Mouse (Mus musculus) MEL (cell line): ENCODE data around the gene Rilpl1. TPM values are rescaled to one million over a fixed set of nuclear protein-coding genes. Genes with fewer than 3 reads are reported as not detected.
"Not testable (repeated sequence)": the region's sequence is repeated elsewhere in the genome, so short reads cannot be mapped to it uniquely, and the experiment has no call there.

Experiments
- DNase-seq: peaks from one replicate; pipeline ENCODE4 v3.0.0; 2011; ENCODE audit warnings: low read depth, low spot score
- H3K27ac ChIP-seq: 2 replicates; pipeline ENCODE4 v1.5.1; 2012; ENCODE audit warnings: low read depth, mild to moderate bottlenecking, control low read depth, low read length, moderate library complexity; ENCODE audit not compliant: control insufficient read depth
- H3K27me3 ChIP-seq, 2 experiments: fragments of 150-350 bp in 1 of 2; sonication (generic) in 1 of 2; 2 replicates each; pipeline ENCODE4 v1.6.1; 2012; ENCODE audit warnings: low read length in 2 of 2, mild to moderate bottlenecking in 2 of 2, improper control_type of control experiment in 1 of 2, moderate library complexity in 1 of 2; ENCODE audit not compliant: insufficient read depth in 2 of 2, control insufficient read depth in 1 of 2
- H3K36me3 ChIP-seq, 2 experiments: 2 replicates each; pipeline ENCODE4 v1.6.1; 2012 to 2014; ENCODE audit warnings: low read length in 2 of 2, improper control_type of control experiment in 1 of 2, inconsistent platforms in 1 of 2, mild to moderate bottlenecking in 1 of 2; ENCODE audit not compliant: insufficient read depth in 2 of 2, control insufficient read depth in 1 of 2
- H3K4me1 ChIP-seq, 2 experiments: fragments of 150-350 bp in 1 of 2; sonication (generic) in 1 of 2; 2 replicates each; pipeline ENCODE4 v1.6.1; 2012; ENCODE audit warnings: low read length in 2 of 2, improper control_type of control experiment in 1 of 2, mild to moderate bottlenecking in 1 of 2; ENCODE audit not compliant: insufficient read depth in 2 of 2, control insufficient read depth in 1 of 2
- H3K4me3 ChIP-seq, 2 experiments: fragments of 150-350 bp in 1 of 2; sonication (generic) in 1 of 2; 2 replicates each; pipeline ENCODE4 v1.5.1; 2012; ENCODE audit warnings: low read depth in 2 of 2, low read length in 2 of 2, mild to moderate bottlenecking in 2 of 2, moderate library complexity in 2 of 2, control low read depth in 1 of 2, improper control_type of control experiment in 1 of 2; ENCODE audit not compliant: control insufficient read depth in 1 of 2, insufficient read depth in 1 of 2
- H3K79me2 ChIP-seq: 2 replicates; pipeline ENCODE4 v1.6.1; 2012; ENCODE audit warnings: mild to moderate bottlenecking, low read length, moderate library complexity; ENCODE audit not compliant: control insufficient read depth, poor library complexity, insufficient read depth
- H3K9ac ChIP-seq: 2 replicates; pipeline ENCODE4 v1.6.1; 2012; ENCODE audit warnings: low read depth, mild to moderate bottlenecking, control low read depth, low read length, moderate library complexity; ENCODE audit not compliant: control insufficient read depth, poor library complexity, severe bottlenecking
- H3K9me3 ChIP-seq: fragments of 150-350 bp; sonication (generic); replicated peaks from 2 replicates; pipeline ENCODE4 v1.6.1; 2012; ENCODE audit warnings: mild to moderate bottlenecking, low read length, improper control_type of control experiment, moderate library complexity; ENCODE audit not compliant: insufficient read depth
- E2F4 ChIP-seq: IDR thresholded peaks from 2 replicates; pipeline ENCODE4 v1.6.1; 2011; ENCODE audit warnings: low read depth, low read length, improper control_type of control experiment, borderline replicate concordance
- ETS1 ChIP-seq: IDR thresholded peaks from 2 replicates; pipeline ENCODE4 v1.6.1; 2012; ENCODE audit warnings: low read depth, mild to moderate bottlenecking, inconsistent platforms, low read length, improper control_type of control experiment, moderate library complexity
- JUND ChIP-seq: IDR thresholded peaks from 2 replicates; pipeline ENCODE4 v1.6.1; 2011; ENCODE audit warnings: low read depth, mild to moderate bottlenecking, improper control_type of control experiment, low read length
- KAT2A ChIP-seq: conservative IDR thresholded peaks from 2 replicates; pipeline ENCODE4 v1.6.1; 2012; ENCODE audit warnings: low read depth, low read length, improper control_type of control experiment, inconsistent platforms
- SIN3A ChIP-seq: IDR thresholded peaks from 2 replicates; pipeline ENCODE4 v1.6.1; 2012; ENCODE audit warnings: low read length, improper control_type of control experiment, inconsistent platforms
- UBTF ChIP-seq: IDR thresholded peaks from 2 replicates; pipeline ENCODE4 v1.6.1; 2012; ENCODE audit warnings: low read depth, mild to moderate bottlenecking, inconsistent platforms, low read length, improper control_type of control experiment, moderate library complexity, borderline replicate concordance; ENCODE audit not compliant: insufficient read depth
- USF1 ChIP-seq: IDR thresholded peaks from 2 replicates; pipeline ENCODE4 v1.6.1; 2014; ENCODE audit warnings: low read depth, mild to moderate bottlenecking, inconsistent platforms, low read length, improper control_type of control experiment, moderate library complexity
- ZMIZ1 ChIP-seq: IDR thresholded peaks from 2 replicates; pipeline ENCODE4 v1.6.1; 2012; ENCODE audit warnings: low read depth, mild to moderate bottlenecking, inconsistent platforms, low read length, improper control_type of control experiment, moderate library complexity
- ZNF384 ChIP-seq: IDR thresholded peaks from 2 replicates; pipeline ENCODE4 v1.6.1; 2012; ENCODE audit warnings: low read depth, mild to moderate bottlenecking, inconsistent platforms, low read length, improper control_type of control experiment
- polyA plus RNA-seq, 2 experiments: library from polyadenylated mRNA; stranded (reverse) in 1 of 2; unstranded in 1 of 2; fragments of >175 nt in 1 of 2; fragments of >200 nt in 1 of 2; gene quantifications; 2 replicates each; pipeline versions ENCODE4 v1.2.1 to v1.2.4; 2012; ENCODE audit warnings: low replicate concordance in 2 of 2, low read depth in 1 of 2; ENCODE audit not compliant: insufficient read length in 2 of 2, insufficient read depth in 1 of 2, missing spikeins in 1 of 2
- total RNA-seq: library from RNA; depleted of rRNA; stranded (reverse); fragments of 300-350 nt; gene quantifications from 2 replicates; pipeline ENCODE4 v1.2.3, GENCODE M21; 2012

The Rilpl1 gene
- total and polyA plus RNA-seq, 3 experiments: 5.7 to 8.6 TPM; not detected in 1

- H3K4me1 ChIP-seq, H3K9ac ChIP-seq, H3K36me3 ChIP-seq, H3K27ac ChIP-seq, H3K27me3 ChIP-seq, H3K79me2 ChIP-seq, H3K4me3 ChIP-seq, H3K9me3 ChIP-seq: not testable (repeated sequence)
- TF ChIP-seq ZNF384: peak; percentile 52
- TF ChIP-seq, all 39 proteins: peak for 1; not testable (repeated sequence) for 38
- DNase-seq: not testable (repeated sequence)
Observed at GRCm38 (mm10) chr5:124500037-124500436, 31.2 kb downstream of the Rilpl1 start.

DNA sequence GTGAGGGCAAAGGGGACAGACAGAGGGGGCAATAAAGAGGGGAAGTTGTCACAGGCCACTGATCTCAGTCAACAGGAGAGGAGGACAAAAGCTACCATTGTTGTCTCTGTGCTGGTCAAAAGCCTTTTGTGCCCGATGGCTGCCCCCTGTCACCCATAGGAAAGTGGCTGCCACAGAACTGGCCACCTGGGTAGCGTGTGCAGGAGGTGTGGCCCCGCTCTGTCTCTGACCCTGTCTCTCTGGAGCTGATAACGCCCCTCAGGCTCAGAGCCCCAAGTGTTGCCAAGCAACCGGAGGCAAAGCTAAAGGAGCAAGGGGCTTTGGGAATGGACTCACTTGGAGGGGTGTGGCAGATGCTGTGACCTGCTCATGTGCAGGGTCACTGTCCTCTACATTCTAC is 32.2 kb downstream of the Rilpl1 start:
- Histone ChIP-seq H3K9me3 (no peaks in the 10 kb centered on the region), H3K9ac (no peak overlapping the region), H3K36me3 (no peaks in the 10 kb centered on the region), H3K27me3 (no peaks in the 10 kb centered on the region), H3K4me1 (peaks cover 0 to 4% of the 10 kb centered on the region in 2 experiments; a peak in 1 of 4 replicates), H3K4me3 (no peak overlapping the region), H3K79me2 (no peaks in the 10 kb centered on the region), H3K27ac (no peak overlapping the region)
- no peak for DNase-seq
- TF ChIP-seq USF1 (no peak), ZMIZ1 (no peak), JUND (no peak), UBTF (no peak), SIN3A (no peak), E2F4 (no peak), ETS1 (no peak)

DNA sequence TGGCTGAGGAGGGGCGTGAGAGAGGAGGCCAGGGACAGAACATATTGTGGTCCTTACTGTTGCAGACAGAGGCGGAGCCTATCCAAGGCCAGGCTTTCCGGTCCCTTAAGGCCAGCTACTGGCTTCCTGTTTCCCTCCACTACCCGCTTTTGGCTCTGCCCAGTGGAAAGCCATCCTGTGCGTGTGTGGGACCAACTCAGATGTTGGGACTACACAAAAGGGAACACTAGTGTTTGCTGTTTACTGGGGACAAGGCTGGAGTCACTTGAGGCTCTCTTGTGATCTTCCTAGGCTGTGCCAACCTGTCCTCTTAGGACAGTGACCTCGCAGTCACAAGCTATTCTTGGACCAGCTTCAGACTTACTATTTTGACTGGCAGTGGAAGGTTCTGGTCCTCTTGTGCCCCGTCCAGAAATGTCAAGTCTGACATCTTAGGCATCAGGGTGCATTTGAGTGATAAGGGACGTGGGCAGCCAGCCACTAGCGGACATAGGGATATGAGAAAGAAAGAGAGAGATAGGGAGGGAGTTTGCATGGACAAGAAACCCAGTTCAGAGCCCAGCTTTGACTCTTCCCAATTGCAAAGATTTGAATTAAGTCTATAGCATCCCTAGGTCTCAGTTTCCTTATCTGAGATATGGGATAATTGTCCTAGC is 32.8 kb downstream of the Rilpl1 start:
- Histone ChIP-seq H3K36me3 (no peaks in the 10 kb centered on the region), H3K9ac (no peak overlapping the region), H3K79me2 (no peaks in the 10 kb centered on the region), H3K4me1 (peaks cover 0 to 4% of the 10 kb centered on the region in 2 experiments; a peak in 1 of 4 replicates), H3K4me3 (no peak overlapping the region), H3K27ac (no peak overlapping the region), H3K9me3 (no peaks in the 10 kb centered on the region)
- DNase-seq: no peak
- no peak for TF ChIP-seq KAT2A
- TF ChIP-seq, all 39 proteins: peak for 0
- H3K27me3 ChIP-seq: no peaks in the 10 kb centered on the region
